Mouse (Mus musculus) heart, adult 18-20 months (tissue): ENCODE results near the gene C1ra. TPM values are rescaled to one million over a fixed set of nuclear protein-coding genes. Genes with fewer than 3 reads are reported as not detected.
"Not testable (repeated sequence)": the region's sequence is repeated elsewhere in the genome, so short reads cannot be mapped to it uniquely, and the experiment has no call there.

Experiments used
- DNase-seq, 2 experiments: peaks; one replicate each; pipeline ENCODE4 v3.0.0; 2021 to 2022; ENCODE audit warnings: mixed read lengths in 1 of 2
- long read RNA-seq, 2 experiments: library from polyadenylated mRNA; stranded (forward); transcript quantifications; one replicate each; pipeline ENCODE4 v2.0.0; 2021
- total RNA-seq, 2 experiments: library from RNA; stranded (reverse); gene quantifications; 2 replicates each; pipeline ENCODE4 v1.2.3; 2021

The C1ra gene
- 10 to 100 TPM; 12.0 to 17.7 TPM for total RNA-seq
- long read RNA-seq, experiment 1, transcript C1ra-201 (11 exons, 2,981 nt) = major isoform, 10 of 40 reads
- long read RNA-seq, experiment 1, partial matches to known transcripts = 1 of 40 reads
- long read RNA-seq, experiment 1, other reads (novel, unspliced or antisense) = 29 of 40 reads
- long read RNA-seq, experiment 2, transcript C1ra-201 (11 exons, 2,981 nt) = major isoform, 8 of 29 reads
- long read RNA-seq, experiment 2, partial matches to known transcripts = 0 of 29 reads
- long read RNA-seq, experiment 2, other reads (novel, unspliced or antisense) = 21 of 29 reads

DNA sequence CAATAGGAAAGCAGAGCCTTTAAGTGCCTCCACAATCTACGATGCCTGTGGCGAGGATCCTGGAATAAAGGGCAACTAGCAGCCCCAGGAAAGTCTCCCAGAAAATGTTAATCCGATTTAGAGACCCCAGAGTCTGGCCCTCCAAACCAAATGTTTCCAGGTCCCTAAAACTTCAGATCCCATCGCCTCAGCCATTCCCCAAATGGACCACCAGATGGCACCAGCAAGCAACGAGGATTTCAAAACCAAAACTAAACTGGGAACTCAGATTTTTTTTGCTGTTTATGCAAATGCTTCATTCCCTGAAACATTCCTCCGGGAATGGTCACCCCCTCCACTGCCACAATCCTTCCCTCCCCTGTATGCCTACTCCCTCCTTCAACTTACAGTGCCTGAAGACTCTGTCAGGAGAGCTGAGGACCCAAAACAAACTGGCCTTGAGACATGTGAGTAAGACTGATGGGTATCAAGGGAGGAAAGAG is at the start of gene C1ra:
C1ra (plus strand) TSS at position 51 of the 482 bp plus-strand sequence.
- DNase-seq = peak; percentile 67 to 87

DNA sequence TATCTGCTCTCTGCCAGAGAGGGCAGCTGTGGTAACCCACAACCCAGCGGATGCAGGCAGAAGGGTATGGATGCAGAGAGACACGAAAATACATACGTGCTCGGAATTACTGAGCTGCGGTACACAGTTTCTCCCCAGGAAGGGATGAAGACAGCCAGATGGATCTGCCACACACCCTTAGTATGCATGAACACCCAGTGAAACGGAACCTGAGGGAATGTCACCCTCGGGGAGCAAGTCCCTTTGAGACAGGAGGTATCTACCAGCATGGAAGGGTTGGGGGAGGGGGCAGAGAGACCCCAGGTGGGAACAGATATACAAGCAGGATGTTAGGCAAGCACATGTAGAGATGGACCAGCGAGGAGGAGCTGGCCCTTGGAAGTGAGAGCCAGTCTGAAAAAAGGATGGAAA is 48.3 kb upstream of the C1ra start:
- DNase-seq = no peak

DNA sequence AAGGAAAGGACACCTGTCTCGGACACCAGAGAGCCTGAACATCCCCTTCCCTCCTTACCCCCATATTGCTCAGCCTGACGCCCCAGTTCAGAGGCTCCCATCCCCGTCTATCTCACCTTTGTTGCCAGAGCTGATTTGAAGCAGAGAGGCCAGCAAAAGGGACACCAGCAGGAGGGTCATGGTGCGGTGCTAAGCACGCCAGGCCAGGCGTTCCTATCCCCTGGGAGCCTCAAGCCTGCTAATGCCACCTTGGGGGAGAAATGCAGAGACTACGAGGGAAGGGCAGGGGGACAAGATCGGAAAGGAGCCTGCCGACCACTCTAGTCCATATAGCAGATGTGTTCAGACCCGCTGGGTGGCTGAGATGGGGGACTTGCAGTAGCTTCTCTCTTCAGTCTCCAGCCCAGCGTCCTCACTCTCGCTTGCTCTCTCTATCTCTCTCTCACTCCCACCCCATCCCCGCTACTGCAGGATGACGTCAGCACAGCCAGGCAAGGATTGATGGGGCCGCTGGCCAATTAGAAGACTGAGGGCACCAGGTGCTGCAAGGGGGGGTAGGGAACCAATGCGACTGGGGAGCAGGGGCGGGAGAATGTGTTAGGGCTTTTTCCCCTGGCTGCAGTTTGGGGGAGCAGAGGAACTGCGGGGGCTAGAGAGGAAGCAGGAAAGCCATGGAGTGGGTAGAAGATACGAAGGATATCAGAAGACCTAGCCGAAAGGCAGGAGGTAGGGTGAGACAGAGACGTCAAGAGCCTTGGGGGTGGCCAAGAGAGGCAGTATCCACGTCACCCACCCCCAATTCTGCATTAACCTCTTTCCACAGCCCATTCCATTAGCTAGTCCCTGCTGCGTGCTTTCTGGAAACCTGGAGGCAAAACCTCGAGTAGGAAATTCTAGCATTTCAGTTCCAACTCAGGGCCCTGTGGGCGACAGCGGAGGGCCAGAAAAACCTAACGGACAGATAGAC is 47.6 kb upstream of the C1ra start, which contains the start of gene Clstn3:
Clstn3 (minus strand) TSS at position 490 of the 967 bp plus-strand sequence.
- DNase-seq = peak; percentile 66 to 71

DNA sequence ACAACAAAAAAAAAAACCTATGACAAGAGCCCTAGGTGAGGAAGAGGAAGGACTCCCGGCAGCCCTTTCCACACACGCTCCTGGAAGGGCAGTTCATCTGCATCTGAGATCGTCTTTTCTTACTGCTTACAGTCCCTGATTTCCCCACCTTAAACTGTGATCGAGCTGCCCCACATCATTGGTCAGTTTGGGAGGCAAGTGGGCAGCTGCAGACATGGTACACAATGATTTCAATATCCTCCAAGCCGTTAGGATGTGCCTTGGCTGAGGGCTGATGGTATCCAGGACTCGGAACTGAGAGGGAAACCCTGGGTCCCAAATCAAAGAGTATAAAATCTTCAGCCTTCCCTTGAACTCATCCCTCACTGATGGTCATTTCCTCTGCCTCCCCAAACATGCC is 46.9 kb upstream of the C1ra start:
- no peak for DNase-seq

DNA sequence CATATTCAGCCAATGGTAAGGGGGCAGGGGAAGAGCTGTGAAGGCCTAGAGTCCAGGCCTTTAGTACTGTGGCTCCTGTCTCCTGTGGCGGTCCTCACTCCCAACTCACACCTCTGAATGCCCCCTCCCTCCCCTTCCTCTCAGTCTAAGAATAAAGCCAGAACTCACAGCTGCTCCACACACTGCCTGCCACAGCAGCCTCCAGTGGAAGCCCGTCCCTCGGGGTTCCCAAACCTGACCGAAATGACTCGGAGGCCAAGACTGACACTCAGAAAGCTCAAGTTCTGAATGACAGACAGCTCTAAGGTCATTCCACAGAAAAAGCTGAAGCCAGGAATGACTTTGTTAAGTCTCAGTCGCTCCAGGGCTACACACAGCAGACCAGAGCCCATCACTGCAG is 46.5 kb upstream of the C1ra start:
- DNase-seq = no peak

DNA sequence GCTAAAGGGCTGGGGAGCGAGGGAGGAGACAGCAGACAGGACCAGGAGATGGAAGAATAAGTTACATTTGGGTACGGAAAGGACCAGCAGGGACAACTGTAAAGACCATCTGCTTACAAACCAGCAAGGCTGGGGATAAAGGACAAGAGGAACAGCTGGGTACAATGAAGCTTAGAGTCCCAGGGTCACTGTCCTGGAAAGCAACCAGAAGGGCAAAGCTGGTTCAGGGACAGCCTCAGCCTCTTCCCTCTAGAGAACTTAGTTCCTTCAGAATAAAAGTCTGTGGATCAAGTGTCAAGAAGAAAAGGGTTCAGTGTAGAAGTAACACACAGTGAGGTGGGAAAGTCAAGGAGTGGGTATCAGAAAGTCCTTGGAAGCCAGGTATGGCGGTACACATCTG is 41.1 kb upstream of the C1ra start:
- no peak for DNase-seq

DNA sequence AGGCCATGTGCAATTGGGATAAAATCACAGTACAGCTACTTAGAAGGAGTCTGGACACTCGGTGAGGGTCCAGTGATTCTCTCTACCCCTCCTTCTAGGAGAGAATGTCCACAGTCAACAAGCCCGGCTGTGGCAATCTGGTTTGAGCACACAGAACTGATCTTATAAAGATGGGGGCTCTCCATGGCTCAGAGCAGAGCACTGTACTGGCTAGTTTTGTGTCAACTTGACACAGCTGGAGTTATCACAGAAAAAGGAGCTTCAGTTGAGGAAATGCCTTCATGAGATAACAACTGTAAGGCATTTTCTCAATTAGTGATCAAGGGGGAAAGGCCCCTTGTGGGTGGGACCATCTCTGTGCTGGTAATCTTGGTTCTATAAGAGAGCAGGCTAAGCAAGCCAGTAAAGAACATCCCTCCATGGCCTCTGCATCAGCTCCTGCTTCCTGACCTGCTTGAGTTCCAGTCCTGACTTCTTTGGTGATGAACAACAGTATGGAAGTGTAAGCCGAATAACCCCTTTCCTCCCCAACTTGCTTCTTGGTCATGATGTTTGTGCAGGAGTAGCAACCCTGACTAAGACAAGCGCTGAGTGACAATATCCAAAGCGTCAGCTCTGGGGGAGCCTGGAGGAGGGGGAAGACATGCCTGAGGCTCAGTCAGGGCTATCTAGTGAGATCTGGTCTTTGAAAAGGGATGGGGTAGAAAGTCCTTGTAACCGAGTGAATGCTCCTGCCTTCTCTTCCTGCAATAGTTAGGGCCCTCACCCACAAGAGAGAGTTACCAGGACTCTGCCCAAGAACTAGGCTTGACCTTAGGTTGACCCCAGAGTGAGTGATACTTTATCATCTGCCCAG is 40.2 kb upstream of the C1ra start:
- not testable (repeated sequence) for DNase-seq

DNA sequence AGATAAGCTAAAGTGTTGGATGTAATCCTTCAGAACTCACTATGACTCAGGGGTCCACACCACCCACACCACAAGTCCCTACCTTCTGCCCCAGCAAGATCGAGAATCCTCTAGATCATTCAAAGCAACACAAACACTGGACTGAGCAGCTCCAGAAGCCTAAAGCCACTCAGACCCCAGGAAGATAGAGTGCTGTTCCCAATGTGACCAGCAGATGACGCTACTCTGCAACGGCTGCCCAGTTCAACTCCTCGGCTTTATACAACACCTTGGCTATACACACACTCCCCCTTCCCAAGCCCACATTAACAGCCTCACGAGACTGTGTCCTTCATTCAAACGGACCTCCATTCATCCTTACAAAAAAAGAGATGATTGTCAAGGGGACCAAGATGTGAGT is 39.4 kb upstream of the C1ra start:
- peak; percentile 33 to 71 for DNase-seq

DNA sequence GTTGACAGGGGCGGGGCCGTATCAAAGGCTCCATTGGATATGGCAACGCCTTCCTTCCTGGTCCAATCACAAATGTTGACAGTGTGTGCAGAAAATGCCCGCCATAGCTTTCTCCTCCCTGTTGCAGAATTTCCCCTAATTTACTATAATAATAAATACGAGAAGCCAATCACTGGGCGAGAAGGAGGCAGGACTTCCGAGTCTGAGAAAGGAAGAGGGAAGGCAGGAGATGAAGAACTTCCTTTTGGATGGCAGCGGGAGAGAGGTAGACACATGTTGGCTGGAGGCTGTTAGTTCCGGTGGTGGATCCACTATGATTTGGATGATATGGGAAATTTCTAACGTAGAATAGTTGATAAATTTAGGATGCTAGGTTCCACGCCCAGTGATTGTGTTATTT is 37.6 kb upstream of the C1ra start:
- no peak for DNase-seq

DNA sequence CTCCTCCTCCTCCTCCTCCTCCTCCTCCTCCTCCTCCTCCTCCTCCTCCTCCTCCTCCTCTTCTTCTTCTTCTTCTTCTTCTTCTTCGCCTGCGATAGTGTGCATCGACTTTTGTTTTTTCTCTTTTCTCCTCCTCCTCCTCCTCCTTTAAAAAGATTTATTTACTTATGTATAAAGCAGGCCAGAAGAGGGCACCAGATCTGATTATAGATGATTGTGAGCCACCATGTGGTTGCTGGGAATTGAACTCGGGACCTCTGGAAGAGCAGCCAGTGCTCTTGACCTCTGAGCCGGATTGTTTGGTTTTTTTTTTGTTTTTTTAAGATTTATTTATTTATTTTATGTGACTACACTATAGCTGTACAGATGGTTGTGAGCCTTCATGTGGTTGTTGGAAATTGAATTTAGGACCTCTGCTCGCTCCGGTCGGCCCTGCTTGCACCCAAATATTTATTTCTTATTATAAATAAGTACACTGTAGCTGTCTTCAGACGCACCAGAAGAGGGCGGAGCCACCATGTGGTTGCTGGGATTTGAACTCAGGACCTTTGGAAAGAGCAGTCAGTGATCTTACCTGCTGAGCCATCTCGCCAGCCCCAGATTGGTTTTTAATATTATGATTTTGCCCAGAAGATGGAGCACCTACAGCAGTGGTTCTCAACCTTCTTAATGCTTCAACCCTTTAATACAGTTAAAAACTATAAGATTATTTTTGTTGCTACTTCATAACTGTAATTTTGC is 36.7 kb upstream of the C1ra start:
- DNase-seq = not testable (repeated sequence)

DNA sequence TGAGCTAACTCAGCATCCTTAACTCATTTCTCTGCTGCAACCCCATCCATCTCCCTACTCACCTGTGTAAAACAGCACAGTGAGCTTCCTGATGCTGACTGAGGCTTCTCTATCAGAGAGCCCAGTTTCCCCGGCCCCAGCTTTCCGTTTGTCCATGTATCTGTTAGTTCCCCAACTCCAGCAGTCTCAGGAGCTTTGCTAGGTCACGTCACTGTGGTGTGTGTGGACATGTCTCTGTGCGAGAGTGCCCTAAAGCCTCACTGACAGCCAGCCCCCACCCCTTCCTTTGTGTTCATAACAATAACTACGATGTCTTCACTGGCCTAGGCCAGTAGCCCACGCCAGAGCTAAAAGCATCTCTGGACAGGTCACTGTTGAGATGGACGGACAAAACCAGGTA is 36.0 kb upstream of the C1ra start:
- DNase-seq = no peak

DNA sequence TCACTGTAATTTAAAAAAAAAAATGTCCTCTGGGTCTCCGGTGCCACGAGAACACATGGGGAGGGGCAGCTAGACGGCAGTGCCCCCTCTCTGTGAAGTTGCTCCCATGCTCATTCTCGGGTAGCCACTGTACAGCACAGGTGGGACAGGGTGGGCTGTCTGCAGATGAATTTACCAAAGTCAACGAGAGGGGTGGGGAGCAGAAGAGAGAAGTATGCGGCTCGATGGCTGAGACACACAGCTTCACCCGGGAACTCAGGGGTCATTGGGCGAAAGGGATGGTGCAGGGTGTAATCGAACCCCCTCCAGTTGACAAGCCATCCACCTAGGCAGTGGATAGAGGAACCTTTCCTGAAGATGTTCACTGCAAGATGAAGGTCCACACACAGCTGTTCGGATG is 35.4 kb upstream of the C1ra start:
- no peak for DNase-seq

DNA sequence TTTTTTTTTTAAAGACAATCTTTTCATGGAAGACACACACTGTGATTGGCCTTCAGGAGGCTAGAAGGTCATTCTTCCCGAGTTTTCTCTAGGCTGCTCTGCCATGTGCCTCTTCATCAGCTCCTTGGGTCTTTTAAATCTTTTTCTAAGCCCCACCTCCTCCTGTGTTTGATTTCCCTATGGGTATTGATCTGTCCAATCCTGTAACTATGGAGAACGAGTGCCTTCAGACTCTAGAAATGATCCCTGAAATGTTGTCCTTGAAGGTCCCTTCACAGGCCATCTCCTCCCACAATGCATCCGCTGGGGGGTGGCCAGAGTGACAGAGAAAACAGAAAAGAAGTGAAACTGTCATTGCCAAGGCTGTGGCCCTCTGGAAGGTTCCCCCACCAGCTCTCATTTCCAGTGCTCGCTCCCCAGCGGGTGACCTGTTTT is 35.0 kb upstream of the C1ra start:
- peak in 1 of 2 experiments; percentile 23 for DNase-seq

DNA sequence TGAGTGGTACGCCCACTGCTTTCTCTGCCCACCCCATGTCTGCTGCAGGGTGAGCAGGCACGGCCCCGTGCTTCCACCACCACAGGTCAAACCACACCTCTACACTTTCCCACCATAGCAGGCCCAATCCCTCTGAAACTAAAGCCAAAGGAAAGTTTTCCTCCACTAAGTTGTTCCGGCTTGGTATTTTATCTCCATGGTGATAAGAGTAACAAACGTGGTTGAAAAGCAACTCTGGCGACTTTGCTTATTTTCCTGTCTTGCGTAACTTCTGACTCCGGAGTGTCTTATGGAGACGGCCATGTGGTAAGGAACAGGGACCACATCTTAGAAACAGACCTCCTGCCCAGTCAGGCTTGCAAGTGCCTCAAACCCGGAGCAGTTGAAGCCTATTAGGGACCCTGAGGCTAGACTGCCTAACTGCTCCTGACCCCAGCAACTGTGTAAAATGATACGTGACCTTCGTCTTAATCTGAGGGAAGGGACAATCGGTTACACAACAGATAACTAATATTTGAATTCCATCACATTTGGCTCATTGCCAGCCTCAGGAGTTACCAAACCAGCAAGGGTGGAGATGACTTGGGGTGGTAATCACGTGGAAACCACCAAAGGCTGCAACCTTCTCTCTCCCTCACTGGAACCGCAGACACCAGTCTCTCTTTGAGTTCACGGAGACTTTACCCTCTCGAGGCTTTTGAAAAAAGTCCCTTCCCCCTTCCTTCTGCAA is 34.1 kb upstream of the C1ra start:
- peak; percentile 65 to 73 for DNase-seq

DNA sequence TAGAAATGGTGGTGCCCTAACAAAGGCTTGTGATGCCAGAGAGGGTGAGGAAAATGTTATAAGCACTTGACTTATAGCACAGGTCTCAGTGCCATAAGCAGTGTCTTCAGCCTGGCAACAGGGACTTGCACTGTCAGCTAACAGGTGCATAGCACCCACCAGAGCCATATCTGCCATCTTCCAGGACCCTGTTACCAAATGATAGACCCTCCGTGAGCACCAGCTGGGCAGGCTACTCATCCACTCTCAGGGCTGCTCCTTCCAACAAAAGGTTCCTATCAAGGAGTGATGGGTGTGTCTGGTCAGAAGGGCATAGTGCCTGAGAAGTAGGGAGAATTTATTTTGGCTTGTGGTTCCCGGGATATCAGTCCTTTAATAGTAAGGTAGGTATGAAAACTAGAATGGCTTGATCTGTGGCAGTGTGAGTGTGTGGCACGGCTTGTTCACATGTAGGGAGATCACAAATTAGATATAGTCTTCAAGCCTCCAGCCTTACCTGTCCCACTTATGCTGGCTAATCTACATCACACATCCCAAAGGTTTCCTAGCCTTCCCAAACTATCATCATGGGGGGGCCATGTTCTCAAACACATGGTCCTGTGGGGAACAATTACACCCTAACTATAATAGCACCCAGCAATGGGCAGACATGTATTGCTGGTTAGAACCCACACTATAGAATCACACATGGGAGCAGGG is 33.2 kb upstream of the C1ra start:
- DNase-seq = no peak

DNA sequence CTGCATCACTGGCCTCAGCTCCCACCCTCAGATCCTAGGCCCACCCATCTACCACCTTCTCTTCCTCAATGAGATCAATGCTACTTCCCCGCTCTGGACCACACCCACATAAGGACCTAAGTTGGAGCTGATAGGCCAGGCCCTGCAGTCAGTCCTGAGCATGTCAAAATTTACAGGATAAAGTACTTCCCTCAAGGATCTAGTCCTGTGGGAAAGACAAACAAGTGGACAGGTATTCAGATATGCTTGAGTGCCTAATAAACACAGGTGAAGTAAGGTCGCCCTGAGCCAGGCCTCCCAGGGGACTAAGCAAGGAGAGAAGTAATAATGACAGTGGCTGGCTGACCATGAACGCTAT is 32.7 kb upstream of the C1ra start:
- no peak for DNase-seq

DNA sequence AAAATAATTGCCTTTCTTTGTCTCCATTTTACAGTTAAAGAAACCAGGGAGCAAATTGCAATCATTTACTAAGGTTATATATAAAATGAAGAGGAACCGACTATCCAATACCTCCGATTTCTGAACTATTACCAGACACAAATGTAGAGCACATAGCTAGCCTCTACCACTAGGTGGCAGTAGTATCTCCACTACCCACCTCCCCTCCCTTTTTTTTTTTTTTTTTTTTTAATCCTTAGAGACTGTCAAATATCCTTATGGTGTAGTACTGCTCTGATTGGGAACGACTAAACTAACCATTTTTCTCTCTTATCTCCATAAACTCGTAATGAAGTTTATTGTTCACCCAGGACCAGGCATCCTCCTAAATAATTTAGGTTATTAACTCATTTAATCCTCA is 31.9 kb upstream of the C1ra start:
- peak in 1 of 2 experiments; percentile 29 for DNase-seq

DNA sequence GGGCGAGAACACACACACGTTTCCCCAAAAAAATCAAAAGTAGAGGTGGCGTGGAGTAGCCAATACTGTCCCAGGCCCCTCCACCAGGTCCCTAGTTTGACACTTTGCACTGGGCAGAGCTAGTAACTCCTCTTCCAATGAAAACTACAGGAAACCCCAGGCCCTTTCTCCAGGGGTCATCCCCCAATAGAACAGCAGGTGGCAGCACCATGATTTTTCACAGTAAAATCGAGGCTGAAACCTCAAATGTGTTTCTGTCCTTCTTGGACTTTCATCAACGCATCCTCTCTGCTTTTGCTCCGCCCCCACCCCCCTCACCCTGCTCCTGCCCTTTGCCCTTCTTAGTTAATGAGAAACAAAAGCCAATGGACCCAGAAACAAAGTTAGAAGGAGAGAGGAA is 30.6 kb upstream of the C1ra start:
- DNase-seq = peak; percentile 45 to 78

DNA sequence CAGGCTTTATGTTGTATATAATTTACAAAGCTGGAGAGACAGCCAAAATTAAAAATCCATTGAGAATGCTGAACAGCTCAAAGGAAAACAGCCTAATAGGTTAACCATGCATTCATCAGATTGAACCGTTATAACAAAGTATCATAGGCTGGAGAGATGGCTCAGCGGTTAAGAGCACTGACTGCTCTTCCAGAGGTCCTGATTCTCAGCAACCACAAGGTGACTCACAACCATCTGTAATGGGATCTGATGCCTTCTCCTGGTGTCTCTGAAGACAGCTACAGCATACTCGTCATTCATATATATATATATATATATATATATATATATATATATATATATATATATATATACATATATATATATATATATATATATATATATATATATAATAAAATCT is 28.4 kb upstream of the C1ra start:
- not testable (repeated sequence) for DNase-seq

DNA sequence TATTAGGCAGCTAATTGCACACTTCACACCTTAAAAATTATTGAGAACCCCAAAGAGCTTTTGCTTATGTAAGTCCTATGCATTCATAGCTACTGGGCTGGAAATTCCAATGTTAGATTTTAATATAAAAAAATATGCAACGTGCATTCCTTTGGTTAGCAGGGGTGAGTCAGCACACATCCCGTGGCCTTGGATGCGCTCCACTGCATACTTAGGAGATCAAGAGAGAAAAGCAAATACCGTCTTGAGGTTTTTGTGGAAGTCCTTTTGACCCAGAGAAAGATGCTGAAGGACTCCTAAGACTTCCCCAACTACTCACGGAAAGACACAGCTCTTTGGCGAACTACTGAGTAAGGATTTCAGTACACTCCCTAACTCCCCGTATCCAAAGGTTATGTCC is 27.4 kb upstream of the C1ra start:
- no peak for DNase-seq
